Mouse (Mus musculus) lung, embryonic 16.5 days (tissue): Measurements from ENCODE around the gene Ercc8. TPM values are rescaled to one million over a fixed set of nuclear protein-coding genes. Genes with fewer than 3 reads are reported as not detected.

ENCODE experiments used
- ATAC-seq: fragments of 200-750 bp; cut with Nextera tagmentation; 2 replicates; pipeline ENCODE4 v1.8.0; 2017; ENCODE audit warnings: low read depth, mild to moderate bottlenecking, moderate library complexity
- H3K27ac ChIP-seq: fragments of 300-500 bp; sonication (generic); 2 replicates; pipeline ENCODE4 v1.5.1; 2014; ENCODE audit warnings: mild to moderate bottlenecking, control low read depth, low read length
- H3K27me3 ChIP-seq: fragments of 300-500 bp; sonication (generic); 2 replicates; pipeline ENCODE4 v1.6.1; 2014; ENCODE audit warnings: low read depth, low read length, mixed read lengths; ENCODE audit not compliant: control insufficient read depth, insufficient read depth
- H3K36me3 ChIP-seq: fragments of 300-500 bp; sonication (generic); 2 replicates; pipeline ENCODE4 v1.6.1; 2014; ENCODE audit warnings: low read length; ENCODE audit not compliant: control insufficient read depth, insufficient read depth
- H3K4me1 ChIP-seq: fragments of 300-500 bp; sonication (generic); replicated peaks from 2 replicates; pipeline ENCODE4 v1.6.1; 2014; ENCODE audit warnings: low read length, mixed read lengths; ENCODE audit not compliant: control insufficient read depth, insufficient read depth
- H3K4me2 ChIP-seq: fragments of 300-500 bp; sonication (generic); 2 replicates; pipeline ENCODE4 v1.6.1; 2014; ENCODE audit warnings: low read depth, low read length, control low read depth
- H3K4me3 ChIP-seq: fragments of 300-500 bp; sonication (generic); 2 replicates; pipeline ENCODE4 v1.5.1; 2014; ENCODE audit warnings: mild to moderate bottlenecking, low read length, control low read depth
- H3K9ac ChIP-seq: fragments of 300-500 bp; sonication (generic); 2 replicates; pipeline ENCODE4 v1.6.1; 2014; ENCODE audit warnings: low read length, control low read depth
- H3K9me3 ChIP-seq: fragments of 300-500 bp; sonication (generic); 2 replicates; pipeline ENCODE4 v1.6.1; 2016; ENCODE audit warnings: low read length; ENCODE audit not compliant: control insufficient read depth
- WGBS: fragments of 180-500 bp; shearing (Covaris S2); extraction: QIAGEN DNeasy Blood & Tissue Kit; methylation state at CpG from one replicate; pipeline ENCODE4 v1.1.7; 2014; 5-methylcytosine and 5-hydroxymethylcytosine counted together
- polyA plus RNA-seq: library from polyadenylated mRNA; unstranded; fragments of >200 nt; fragmentation: Nextera tagmentation; extraction: Ambion mirVana; gene quantifications from 2 replicates; pipeline ENCODE4 v1.2.1, GENCODE M21; 2015

Ercc8 gene
- polyA plus RNA-seq = 14.1 and 15.3 TPM in 2 replicates

- no peaks in the 10 kb centered on the region for H3K27me3 ChIP-seq
These were observed at the start of gene Ercc8, which contains the start of gene Ndufaf2 for GRCm38 (mm10) chr13:108158465-108159240. Ercc8 (plus strand) TSS chr13:108158731. Ndufaf2 (minus strand) TSS chr13:108158623.

GRCm38 (mm10) chr13:108110929-108111328 is 47.6 kb upstream of the Ercc8 start:
- Histone ChIP-seq H3K9ac (no peak overlapping the region), H3K9me3 (no peaks in the 10 kb centered on the region), H3K4me2 (no peak overlapping the region), H3K4me3 (no peak overlapping the region), H3K27ac (no peak overlapping the region), H3K27me3 (no peaks in the 10 kb centered on the region), H3K36me3 (no peaks in the 10 kb centered on the region), H3K4me1 (no peaks in the 10 kb centered on the region; the same call in 1 of the 2 replicates)
- ATAC-seq = no peak
- 80% methylated on average over 6 of the region's 6 CpGs for WGBS

More at GRCm38 (mm10) chr13:108158465-108159240, at the start of gene Ercc8, which contains the start of gene Ndufaf2:
- peaks cover 13% of the 10 kb centered on the region for H3K4me1 ChIP-seq
- H3K4me2 ChIP-seq = peak within 1 kb of the TSS; percentile 93
- peak; percentile 99 for ATAC-seq
- H3K9me3 ChIP-seq = no peaks in the 10 kb centered on the region
- WGBS = under 1% methylated on average over 47 of the region's 47 CpGs
- H3K27ac ChIP-seq = 0 out of 2 replicates have a peak within 1 kb of the TSS, but pooled peaks have one; percentile 2
- peak within 1 kb of the TSS; percentile 94 for H3K4me3 ChIP-seq
- no peaks in the 10 kb centered on the region; the same call in 1 of the 2 replicates for H3K36me3 ChIP-seq
- H3K9ac ChIP-seq = peak within 1 kb of the TSS; percentile 80

- no peaks in the 10 kb centered on the region for H3K27me3 ChIP-seq
- no peak overlapping the region for H3K9ac ChIP-seq
- no peak overlapping the region for H3K4me2 ChIP-seq
- H3K4me3 ChIP-seq = no peak overlapping the region
- WGBS = 89% methylated on average over 5 of the region's 5 CpGs
- H3K27ac ChIP-seq = no peak overlapping the region
- H3K9me3 ChIP-seq = no peaks in the 10 kb centered on the region
- no peak for ATAC-seq
- H3K36me3 ChIP-seq = no peaks in the 10 kb centered on the region
- H3K4me1 ChIP-seq = no peaks in the 10 kb centered on the region; the same call in 1 of the 2 replicates
These were observed 45.0 kb upstream of the Ercc8 start for GRCm38 (mm10) chr13:108113536-108113935.

- Histone ChIP-seq H3K9me3 (no peaks in the 10 kb centered on the region), H3K4me2 (no peak overlapping the region), H3K27ac (no peak overlapping the region), H3K4me3 (no peak overlapping the region), H3K36me3 (no peaks in the 10 kb centered on the region), H3K4me1 (no peaks in the 10 kb centered on the region; the same call in 1 of the 2 replicates), H3K9ac (no peak overlapping the region), H3K27me3 (no peaks in the 10 kb centered on the region)
- 61% methylated on average over 3 of the region's 3 CpGs for WGBS
- no peak for ATAC-seq
These were observed 44.3 kb upstream of the Ercc8 start for GRCm38 (mm10) chr13:108114257-108114656.

- ATAC-seq = no peak
- no peak overlapping the region for H3K4me3 ChIP-seq
- no peak overlapping the region for H3K9ac ChIP-seq
- no peaks in the 10 kb centered on the region for H3K27me3 ChIP-seq
- no peaks in the 10 kb centered on the region; the same call in 1 of the 2 replicates for H3K4me1 ChIP-seq
- H3K9me3 ChIP-seq = no peaks in the 10 kb centered on the region
- H3K36me3 ChIP-seq = no peaks in the 10 kb centered on the region
- H3K27ac ChIP-seq = no peak overlapping the region
- H3K4me2 ChIP-seq = no peak overlapping the region
These were observed 40.9 kb upstream of the Ercc8 start for GRCm38 (mm10) chr13:108117654-108118053.

- Histone ChIP-seq H3K27ac (no peak overlapping the region), H3K36me3 (no peaks in the 10 kb centered on the region), H3K4me3 (no peak overlapping the region), H3K4me1 (no peaks in the 10 kb centered on the region; the same call in 1 of the 2 replicates), H3K9me3 (no peaks in the 10 kb centered on the region), H3K9ac (no peak overlapping the region), H3K27me3 (no peaks in the 10 kb centered on the region), H3K4me2 (no peak overlapping the region)
- 53% methylated on average over 1 of the region's 1 CpGs for WGBS
- ATAC-seq = no peak
These were observed 40.3 kb upstream of the Ercc8 start for GRCm38 (mm10) chr13:108118188-108118587.

GRCm38 (mm10) chr13:108119411-108120310 is 38.9 kb upstream of the Ercc8 start:
- Histone ChIP-seq H3K27ac (no peak overlapping the region), H3K9me3 (no peaks in the 10 kb centered on the region)
- WGBS = 43% methylated on average over 9 of the region's 9 CpGs

GRCm38 (mm10) chr13:108123109-108123723 is 35.3 kb upstream of the Ercc8 start:
- Histone ChIP-seq H3K27ac (no peak overlapping the region), H3K9ac (no peak overlapping the region), H3K36me3 (no peaks in the 10 kb centered on the region), H3K4me3 (no peak overlapping the region), H3K4me2 (no peak overlapping the region), H3K4me1 (no peaks in the 10 kb centered on the region), H3K9me3 (no peaks in the 10 kb centered on the region), H3K27me3 (no peaks in the 10 kb centered on the region)
- 59% methylated on average over 15 of the region's 15 CpGs for WGBS
- ATAC-seq = no peak

More at GRCm38 (mm10) chr13:108119411-108120310, 38.9 kb upstream of the Ercc8 start:
- no peak overlapping the region for H3K4me3 ChIP-seq
- no peak for ATAC-seq
- no peaks in the 10 kb centered on the region for H3K36me3 ChIP-seq
- no peaks in the 10 kb centered on the region for H3K27me3 ChIP-seq
- H3K4me1 ChIP-seq = no peaks in the 10 kb centered on the region; the same call in 1 of the 2 replicates
- no peak overlapping the region for H3K4me2 ChIP-seq
- H3K9ac ChIP-seq = no peak overlapping the region
